ENCODE assay signal across 20 mouse cellular contexts in genomic region chr13:28666832-28667231, GRCm38 (mm10).
DNase-seq lines count a peak whose midpoint lies in the region; ATAC-seq and TF ChIP-seq lines count a peak whose summit lies in the region.
"Had no signal": no experiment of that assay in that cellular context is flagged by ENCODE, and none has a peak within 500 bp of the region (broad histone marks: within the 10 kb centered on the region; RNA-seq: fewer than 3 reads in every experiment).

No protein-coding gene starts in this region.

- H3K4me2 ChIP-seq in hindbrain, postnatal 0 days (ENCODE audit: low read depth, low read length) = no peak overlapping the region
- H3K4me2 ChIP-seq: forebrain, embryonic 13.5 days; heart, embryonic 11.5 days; heart, embryonic 15.5 days; intestine, embryonic 15.5 days had no signal

- no peak for TF ChIP-seq CTCF in hindbrain, postnatal 0 days (IDR thresholded peaks at IDR 0.05; ENCODE audit: low read depth)

- peaks cover 65% of the 10 kb centered on the region for H3K4me1 ChIP-seq in limb, embryonic 10.5 days
- H3K4me1 ChIP-seq in hindbrain, postnatal 0 days (ENCODE audit: insufficient read depth, low read length) = peaks cover 12% of the 10 kb centered on the region; the same call in 1 of the 2 replicates

- 11% methylated on average over 3 of the region's 3 CpGs for WGBS in limb, embryonic 10.5 days
- 81% methylated on average over 3 of the region's 3 CpGs for WGBS in hindbrain, postnatal 0 days

- H3K36me3 ChIP-seq in limb, embryonic 10.5 days = no peaks in the 10 kb centered on the region
- H3K36me3 ChIP-seq in hindbrain, postnatal 0 days (ENCODE audit: insufficient read depth, low read length) = no peaks in the 10 kb centered on the region
- H3K36me3 ChIP-seq: heart, embryonic 15.5 days; intestine, embryonic 15.5 days had no signal

- no peak overlapping the region for H3K4me3 ChIP-seq in limb, embryonic 10.5 days
- no peak overlapping the region for H3K4me3 ChIP-seq in hindbrain, postnatal 0 days (ENCODE audit: low read length)
- H3K4me3 ChIP-seq: forebrain, embryonic 13.5 days; heart, adult 2 months; heart, embryonic 15.5 days; intestine, embryonic 15.5 days had no signal

- peak; percentile 78 for DNase-seq in embryo, embryonic 10.5 days (ENCODE audit: low spot score)
- peak; percentile 32 for DNase-seq in embryo, embryonic 11.5 days (ENCODE audit: low read depth, low spot score)
- peak; percentile 46 for DNase-seq in limb, embryonic 10.5 days (ENCODE audit: low spot score)
- peak; percentile 70 for DNase-seq in yolk sac, embryonic 10.5 days (ENCODE audit: low spot score)
- DNase-seq in thymus, postnatal 10 days (ENCODE audit: low spot score in 2 of 2) = no peak
- no peak for DNase-seq in lung, postnatal 14 days
- DNase-seq in hindbrain, postnatal 0 days (ENCODE audit: low spot score) = no peak
- DNase-seq: adrenal gland, adult 8-10 months; cerebellum, adult 11 months; cerebellum, adult 8-10 months; cerebellum, postnatal 14 days; forebrain, postnatal 0 days; gastrocnemius, postnatal 14 days; heart, adult 2 months; heart, postnatal 14 days had no signal

- H3K9ac ChIP-seq in hindbrain, postnatal 0 days (replicated peaks; ENCODE audit: low read length) = no peak overlapping the region
- H3K9ac ChIP-seq: forebrain, embryonic 13.5 days; forebrain, postnatal 0 days; heart, embryonic 15.5 days; intestine, embryonic 15.5 days had no signal

- no peaks in the 10 kb centered on the region for H3K27me3 ChIP-seq in limb, embryonic 10.5 days (ENCODE audit: low read depth, poor library complexity, severe bottlenecking)
- no peaks in the 10 kb centered on the region for H3K27me3 ChIP-seq in hindbrain, postnatal 0 days (ENCODE audit: insufficient read depth, low read length)
- H3K27me3 ChIP-seq: forebrain, embryonic 13.5 days; heart, embryonic 15.5 days; intestine, embryonic 15.5 days had no signal

- H3K9me3 ChIP-seq in limb, embryonic 10.5 days (replicated peaks) = no peaks in the 10 kb centered on the region
- no peaks in the 10 kb centered on the region for H3K9me3 ChIP-seq in hindbrain, postnatal 0 days (ENCODE audit: low read length)
- H3K9me3 ChIP-seq: forebrain, embryonic 13.5 days; heart, embryonic 15.5 days; intestine, embryonic 15.5 days had no signal

- no peak for ATAC-seq in hindbrain, postnatal 0 days
- ATAC-seq: forebrain, embryonic 13.5 days; forebrain, postnatal 0 days; hindbrain, embryonic 16.5 days; intestine, embryonic 15.5 days had no signal

- no peak overlapping the region for H3K27ac ChIP-seq in limb, embryonic 10.5 days
- H3K27ac ChIP-seq in hindbrain, postnatal 0 days = no peak overlapping the region
- H3K27ac ChIP-seq: forebrain, embryonic 13.5 days; heart, adult 2 months; heart, embryonic 15.5 days; intestine, embryonic 15.5 days had no signal

Comparison
In these comparisons a context has a peak if more than half of its experiments do, and no peak if none do; other contexts are left out.
1. DNase-seq: peak in embryo, embryonic 10.5 days (single experiment), embryo, embryonic 11.5 days (single experiment), limb, embryonic 10.5 days (single experiment) and yolk sac, embryonic 10.5 days (single experiment); none in thymus, postnatal 10 days (0 of 2), lung, postnatal 14 days (single experiment) and hindbrain, postnatal 0 days (single experiment).